Mouse (Mus musculus) thymus, adult 2 months (tissue): ENCODE data around the gene 4933430I17Rik. TPM values are rescaled to one million over a fixed set of nuclear protein-coding genes. Genes with fewer than 3 reads are reported as not detected.

Experiments used
- DNase-seq: peaks from one replicate; pipeline ENCODE4 v3.0.0; 2021
- H3K27ac ChIP-seq: fragments of 200-500 bp; 2 replicates; pipeline ENCODE4 v1.5.1; 2012; ENCODE audit warnings: low read length, control low read depth; ENCODE audit not compliant: control insufficient read depth, insufficient read depth
- H3K27me3 ChIP-seq: fragments of 200-500 bp; 2 replicates; pipeline ENCODE4 v1.6.1; 2012; ENCODE audit warnings: mild to moderate bottlenecking, low read length, moderate library complexity, mixed read lengths; ENCODE audit not compliant: control insufficient read depth, insufficient read depth
- H3K36me3 ChIP-seq: fragments of 200-500 bp; 2 replicates; pipeline ENCODE4 v1.6.1; 2012; ENCODE audit warnings: mild to moderate bottlenecking, low read length, moderate library complexity; ENCODE audit not compliant: control insufficient read depth, insufficient read depth
- H3K4me1 ChIP-seq: fragments of 200-500 bp; replicated peaks from 2 replicates; pipeline ENCODE4 v1.6.1; 2012; ENCODE audit warnings: low read length; ENCODE audit not compliant: control insufficient read depth, insufficient read depth
- H3K4me3 ChIP-seq: fragments of 200-500 bp; 2 replicates; pipeline ENCODE4 v1.5.1; 2012; ENCODE audit warnings: mild to moderate bottlenecking, low read length, control low read depth, moderate library complexity; ENCODE audit not compliant: control insufficient read depth, insufficient read depth
- CTCF ChIP-seq: fragments of 200-500 bp; IDR thresholded peaks from 2 replicates; pipeline ENCODE4 v1.5.1; 2012; ENCODE audit warnings: mild to moderate bottlenecking, control low read depth, low read length, moderate library complexity, borderline replicate concordance; ENCODE audit not compliant: control insufficient read depth, poor library complexity, insufficient read depth; ENCODE audit errors: extremely low read depth
- POLR2A ChIP-seq: fragments of 200-500 bp; IDR thresholded peaks from 2 replicates; pipeline ENCODE4 v1.6.1; 2012; ENCODE audit warnings: mild to moderate bottlenecking, low read length, control low read depth, moderate library complexity; ENCODE audit not compliant: control insufficient read depth, poor library complexity, insufficient read depth; ENCODE audit errors: extremely low read depth
- WGBS: fragments of 180-500 bp; shearing (Covaris S2); methylation state at CpG from one replicate; pipeline ENCODE4 v1.1.7; 2018; 5-methylcytosine and 5-hydroxymethylcytosine counted together
- polyA plus RNA-seq: library from polyadenylated mRNA; depleted of rRNA; stranded (reverse); fragments of >200 nt; gene quantifications from 2 replicates; pipeline ENCODE4 v1.2.3, GENCODE M21; 2012

Gene 4933430I17Rik
- polyA plus RNA-seq, 1 experiment, result 0.16 TPM

DNA sequence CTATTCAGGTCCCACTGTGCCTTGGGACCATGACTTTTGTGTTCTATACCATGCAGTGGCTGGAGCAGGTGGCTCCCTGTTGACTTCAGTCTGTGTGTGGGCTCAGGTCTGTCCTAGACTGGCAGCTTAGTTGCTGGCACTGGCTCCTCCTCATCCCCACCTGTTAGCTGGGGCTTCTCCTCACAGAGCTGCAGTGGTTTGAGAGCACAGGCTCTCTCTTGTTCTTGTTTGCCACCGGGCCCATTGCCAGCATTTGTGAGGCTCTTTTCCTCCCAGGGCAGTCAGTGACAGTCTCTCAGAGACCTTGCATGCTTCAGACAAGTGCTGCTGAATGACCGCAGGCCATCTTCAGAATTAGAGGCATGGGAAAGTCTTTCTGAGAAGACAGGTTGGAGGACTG lies 32.5 kb upstream of the 4933430I17Rik start:
- H3K36me3 ChIP-seq, result no peaks in the 10 kb centered on the region
- H3K27me3 ChIP-seq, result no peaks in the 10 kb centered on the region
- no peak for DNase-seq
- TF ChIP-seq POLR2A (no peak), CTCF (no peak)
- no peaks in the 10 kb centered on the region for H3K4me1 ChIP-seq
- 85% methylated on average over 2 of the region's 2 CpGs for WGBS
- H3K4me3 ChIP-seq, result no peak overlapping the region
- H3K27ac ChIP-seq, result no peak overlapping the region

DNA sequence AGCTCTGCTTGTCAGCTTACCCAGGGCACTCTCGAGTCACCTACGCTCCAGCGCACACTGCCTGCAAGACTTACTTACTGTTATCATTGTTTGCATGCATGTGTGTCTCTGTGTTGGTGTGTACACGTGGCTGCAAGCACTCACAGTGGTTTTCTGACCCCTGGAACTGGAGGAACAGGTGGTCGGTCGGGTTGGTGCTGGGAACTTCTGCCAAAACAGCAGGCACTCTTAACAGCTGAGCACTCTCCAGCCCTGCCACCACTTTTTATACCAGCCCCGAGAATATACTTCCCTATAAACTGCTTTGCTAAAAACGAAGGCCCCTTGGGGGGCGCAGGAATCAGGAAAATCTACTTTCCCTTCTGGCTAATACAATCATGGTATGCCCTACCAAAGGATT lies 30.9 kb upstream of the 4933430I17Rik start:
- TF ChIP-seq CTCF, result no peak
- no peak for TF ChIP-seq POLR2A
- Histone ChIP-seq H3K27me3 (no peaks in the 10 kb centered on the region), H3K4me3 (no peak overlapping the region), H3K4me1 (no peaks in the 10 kb centered on the region), H3K27ac (no peak overlapping the region), H3K36me3 (no peaks in the 10 kb centered on the region)
- 48% methylated on average over 9 of the region's 9 CpGs for WGBS
- no peak for DNase-seq

DNA sequence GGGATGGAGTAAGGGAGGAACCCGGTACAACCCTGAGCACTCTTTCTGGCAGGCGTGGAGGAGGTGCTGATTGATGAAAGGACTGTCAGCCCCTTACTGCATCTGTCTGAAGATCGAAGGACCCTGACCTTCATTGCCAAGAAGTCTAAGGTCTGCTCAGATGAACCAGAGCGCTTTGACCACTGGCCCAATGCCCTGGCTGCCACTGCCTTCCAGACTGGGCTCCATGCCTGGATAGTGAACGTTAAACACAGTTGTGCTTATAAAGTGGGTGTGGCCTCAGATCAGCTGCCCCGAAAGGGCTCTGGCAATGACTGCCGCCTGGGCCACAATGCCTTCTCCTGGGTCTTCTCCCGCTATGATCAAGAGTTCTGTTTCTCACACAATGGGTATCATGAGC lies 29.2 kb upstream of the 4933430I17Rik start:
- Histone ChIP-seq H3K27me3 (no peaks in the 10 kb centered on the region), H3K4me3 (no peak overlapping the region), H3K4me1 (no peaks in the 10 kb centered on the region), H3K36me3 (no peaks in the 10 kb centered on the region), H3K27ac (no peak overlapping the region)
- DNase-seq, result no peak
- 94% methylated on average over 8 of the region's 8 CpGs for WGBS
- no peak for TF ChIP-seq CTCF
- TF ChIP-seq POLR2A, result no peak

DNA sequence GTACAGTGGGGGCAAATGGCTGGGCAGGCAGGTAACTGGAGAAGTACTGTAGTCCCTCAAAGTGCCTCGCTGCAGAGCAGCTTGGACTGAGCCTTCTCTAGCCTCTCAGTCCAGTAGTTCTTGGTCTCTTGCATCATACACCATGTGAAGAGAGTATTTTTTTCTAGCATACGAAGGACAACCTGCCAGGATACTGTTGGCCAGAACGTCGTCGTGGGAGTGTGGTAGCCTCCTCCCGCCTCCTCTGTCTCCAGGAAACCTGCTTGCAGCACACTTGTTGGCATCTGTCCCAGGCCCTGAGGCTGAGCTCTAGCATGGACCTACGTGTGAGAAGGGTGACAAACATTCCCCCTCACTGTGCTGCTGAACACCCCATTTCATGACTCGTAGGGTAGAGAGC lies 28.4 kb upstream of the 4933430I17Rik start:
- TF ChIP-seq CTCF, result no peak
- no peak for TF ChIP-seq POLR2A
- H3K27me3 ChIP-seq, result no peaks in the 10 kb centered on the region
- no peak overlapping the region for H3K4me3 ChIP-seq
- H3K4me1 ChIP-seq, result peaks cover 4% of the 10 kb centered on the region
- WGBS, result 25% methylated on average over 8 of the region's 8 CpGs
- H3K36me3 ChIP-seq, result no peaks in the 10 kb centered on the region
- DNase-seq, result no peak
- no peak overlapping the region for H3K27ac ChIP-seq

DNA sequence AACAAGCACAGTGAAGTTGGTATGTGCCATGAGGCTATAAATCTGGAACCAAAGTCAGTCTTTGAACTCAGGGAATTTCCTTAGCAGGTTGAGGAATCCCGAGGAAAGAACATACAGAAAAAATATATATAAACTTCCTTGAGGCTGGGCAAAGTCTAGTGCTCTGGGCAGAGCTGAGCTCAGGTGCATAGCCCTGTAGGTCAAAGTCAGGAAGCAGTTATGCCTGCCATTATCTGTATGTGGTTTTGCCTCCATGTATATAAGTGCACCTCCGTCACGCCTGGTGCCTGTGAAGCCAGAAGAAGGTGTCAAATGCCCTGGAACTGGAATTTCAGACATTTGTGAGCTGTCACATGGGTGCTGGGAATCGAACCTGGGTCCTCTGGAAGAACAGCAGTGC lies 24.4 kb upstream of the 4933430I17Rik start:
- TF ChIP-seq CTCF, result no peak
- no peak for TF ChIP-seq POLR2A
- Histone ChIP-seq H3K36me3 (no peaks in the 10 kb centered on the region), H3K4me3 (no peak overlapping the region), H3K27ac (no peak overlapping the region), H3K27me3 (no peaks in the 10 kb centered on the region), H3K4me1 (peaks cover 15% of the 10 kb centered on the region)
- DNase-seq, result no peak
- 89% methylated on average over 4 of the region's 4 CpGs for WGBS

DNA sequence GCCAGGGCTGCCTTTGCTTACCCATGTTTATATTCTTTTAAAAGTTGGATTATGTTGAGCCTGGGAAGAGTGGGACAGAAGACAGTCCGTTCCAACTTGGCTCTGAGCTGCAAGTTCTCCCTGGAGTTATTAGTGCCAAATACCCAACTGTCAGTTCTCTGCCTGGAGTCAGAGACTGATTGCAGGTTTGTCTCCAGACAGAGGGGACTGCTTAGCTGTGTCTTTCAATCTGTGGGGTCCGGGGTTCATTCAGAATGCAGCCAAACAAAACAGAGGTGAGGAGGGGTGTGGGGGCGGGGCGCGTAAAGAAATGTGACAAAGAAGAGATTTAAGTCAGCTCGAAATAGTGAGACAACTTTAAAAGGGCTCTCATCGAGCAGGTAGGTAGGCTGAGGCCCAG lies 23.6 kb upstream of the 4933430I17Rik start:
- Histone ChIP-seq H3K27me3 (no peaks in the 10 kb centered on the region), H3K4me1 (peaks cover 15% of the 10 kb centered on the region), H3K27ac (no peak overlapping the region), H3K36me3 (no peaks in the 10 kb centered on the region), H3K4me3 (peak overlapping the region; percentile 94)
- WGBS, result 8% methylated on average over 7 of the region's 7 CpGs
- TF ChIP-seq CTCF, result no peak
- no peak for TF ChIP-seq POLR2A
- no peak for DNase-seq
